Mouse (Mus musculus) ovary, adult 18-20 months (tissue): ENCODE results near the gene Dyrk3.
A peak's percentile ranks its signal among the peaks of the same experiment; 100 is the strongest.
"Not testable (repeated sequence)": the region's sequence is repeated elsewhere in the genome, so short reads cannot be mapped to it uniquely, and the experiment has no call there.

Source experiments
- DNase-seq: peaks from one replicate; pipeline ENCODE4 v3.0.0; 2022; ENCODE audit warnings: low spot score, mixed read lengths

Dyrk3 gene

GRCm38 (mm10) chr1:131155456-131155855 is 17.3 kb upstream of the Dyrk3 start:
- DNase-seq, result no peak

DNA sequence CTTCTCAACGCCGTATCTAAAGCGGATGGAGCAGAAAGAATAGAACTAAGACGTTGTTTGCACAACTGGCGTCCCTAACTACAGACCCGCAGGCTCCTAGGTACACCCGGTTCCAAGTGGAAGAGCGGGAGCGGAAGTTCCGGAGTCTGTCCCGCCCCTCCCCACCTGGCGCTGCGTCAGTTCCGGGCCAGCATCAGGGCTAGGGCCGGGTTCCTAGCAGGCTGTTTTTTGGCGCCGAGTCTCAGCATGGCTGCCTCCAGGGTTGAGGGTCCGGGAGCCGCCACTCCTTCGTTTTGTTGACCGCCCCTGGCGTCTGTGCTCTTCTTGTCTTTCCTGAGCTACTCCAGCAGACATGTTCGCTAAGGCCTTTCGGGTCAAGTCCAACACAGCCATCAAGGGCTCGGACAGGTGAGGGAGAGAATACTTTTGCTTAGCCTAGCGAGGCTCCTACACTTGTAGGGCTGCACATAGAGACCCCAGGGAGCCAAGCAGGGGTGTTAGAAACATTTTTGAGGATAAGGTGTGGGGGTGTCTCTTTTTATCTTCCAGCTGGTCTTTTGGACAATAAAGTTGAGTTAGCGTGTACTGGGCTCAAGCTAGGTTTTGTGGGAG is 15.0 kb upstream of the Dyrk3 start, which contains the start of gene Eif2d:
Eif2d (plus strand) TSS at position 164 of the 612 bp plus-strand sequence.
- peak; percentile 77 for DNase-seq

DNA sequence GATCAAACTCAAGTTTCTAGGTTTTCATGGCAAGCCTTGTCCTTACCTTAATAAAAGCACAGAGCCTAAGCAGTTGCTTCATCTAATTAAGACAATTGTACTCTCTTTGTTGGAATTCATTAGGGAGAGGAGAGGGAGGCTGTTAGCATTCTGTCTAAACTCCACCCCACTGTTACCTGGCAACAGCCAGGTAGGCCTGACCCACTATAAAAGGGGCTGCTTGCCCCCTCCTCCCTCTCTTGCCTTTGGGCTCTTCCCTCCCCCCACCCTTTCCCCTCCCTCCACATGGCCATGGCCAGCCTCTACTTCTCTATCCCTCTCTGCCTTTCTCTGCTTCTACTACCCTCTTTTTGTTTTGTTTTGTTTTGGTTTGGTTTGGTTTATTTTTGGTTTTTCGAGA is 11.4 kb upstream of the Dyrk3 start:
- DNase-seq, result no peak

DNA sequence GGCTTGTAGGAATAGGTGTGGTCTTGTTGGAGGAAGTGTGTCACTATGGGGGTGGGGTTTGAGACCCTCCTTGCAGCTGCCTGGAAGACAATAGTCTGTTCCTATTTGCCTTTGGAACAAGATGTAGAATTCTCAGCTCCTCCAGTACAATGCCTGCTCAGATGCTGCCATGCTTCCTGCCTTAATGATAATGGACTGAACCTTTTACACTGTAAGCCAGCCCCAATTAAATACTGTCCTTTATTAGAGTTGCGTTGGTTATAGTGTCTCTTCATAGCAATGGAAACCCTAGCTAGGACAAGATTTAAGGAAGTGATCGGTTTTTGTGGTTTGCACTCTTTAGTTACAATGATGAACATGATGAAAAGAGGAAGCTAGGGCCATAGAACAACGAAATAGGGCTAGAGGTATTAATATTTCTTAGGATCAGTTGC is 8.1 kb upstream of the Dyrk3 start:
- no peak for DNase-seq

- DNase-seq, result not testable (repeated sequence)
Measured at GRCm38 (mm10) chr1:131145222-131145621, 7.1 kb upstream of the Dyrk3 start.

- no peak for DNase-seq
Measured at GRCm38 (mm10) chr1:131142472-131142871, 4.3 kb upstream of the Dyrk3 start.

DNA sequence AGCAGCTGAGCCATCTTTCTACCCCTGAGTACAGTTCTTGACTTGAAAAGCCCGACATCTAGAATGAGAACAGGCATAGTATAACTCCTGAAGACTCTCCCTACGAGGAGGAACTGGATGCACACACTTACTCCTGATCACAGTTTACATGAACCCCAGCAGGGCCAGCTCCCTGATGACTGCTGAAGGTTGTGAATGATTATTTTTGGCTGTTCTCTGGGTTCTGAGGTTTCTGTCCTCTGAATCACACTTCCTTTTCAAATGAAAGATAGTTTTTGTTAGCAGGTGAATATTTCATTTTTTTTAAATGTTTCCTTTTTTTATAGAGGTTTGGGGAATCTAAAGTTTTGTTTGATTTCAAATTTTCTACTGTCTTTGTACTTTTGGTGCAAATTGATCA is 3.3 kb upstream of the Dyrk3 start:
- DNase-seq, result no peak

DNA sequence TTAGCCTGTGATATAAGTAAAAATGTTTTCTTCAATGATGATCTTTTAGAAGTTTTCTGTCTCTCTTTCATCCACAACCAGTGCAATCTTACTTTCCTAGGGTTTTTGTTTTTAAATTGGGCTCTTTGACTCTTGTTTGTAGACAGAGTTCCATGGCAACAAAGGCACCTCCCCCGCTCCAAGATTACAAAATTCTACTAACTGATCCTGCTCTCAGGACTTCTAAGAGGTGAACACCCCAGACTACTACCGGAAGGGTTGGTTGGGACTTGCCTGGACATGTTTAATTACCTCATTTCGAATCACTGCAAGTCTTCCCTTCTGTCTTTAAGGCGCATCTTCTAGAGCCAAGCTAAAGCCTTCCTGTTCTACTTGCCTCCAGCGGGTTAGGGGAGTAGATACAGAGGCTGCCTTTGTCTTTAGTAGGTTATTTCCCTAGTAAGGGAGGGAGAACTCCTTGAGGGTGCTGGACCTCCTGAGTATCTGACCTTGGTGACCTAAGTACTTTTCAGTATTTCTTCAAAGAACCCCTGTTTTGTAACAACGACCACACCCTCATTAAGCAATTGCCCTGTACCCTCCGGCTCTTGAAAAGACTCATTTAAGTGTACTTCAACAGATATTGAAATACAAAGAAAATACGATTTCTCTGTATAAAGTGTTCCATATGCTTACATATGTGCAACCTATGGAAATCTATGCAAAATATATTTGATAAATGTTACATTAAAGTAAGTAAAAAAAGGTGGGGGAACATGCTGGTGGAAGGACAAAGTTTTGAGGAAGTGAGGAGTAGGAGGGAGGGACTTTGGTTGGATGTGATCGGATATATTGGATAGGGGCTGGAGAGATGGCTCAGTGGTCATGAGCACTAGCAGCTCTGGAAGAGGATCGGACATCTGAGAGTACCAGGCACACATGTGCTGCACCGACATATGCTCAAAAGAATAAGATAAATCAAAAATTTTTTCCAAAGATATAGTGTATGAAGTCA is 1.3 kb upstream of the Dyrk3 start:
- DNase-seq, result no peak

DNA sequence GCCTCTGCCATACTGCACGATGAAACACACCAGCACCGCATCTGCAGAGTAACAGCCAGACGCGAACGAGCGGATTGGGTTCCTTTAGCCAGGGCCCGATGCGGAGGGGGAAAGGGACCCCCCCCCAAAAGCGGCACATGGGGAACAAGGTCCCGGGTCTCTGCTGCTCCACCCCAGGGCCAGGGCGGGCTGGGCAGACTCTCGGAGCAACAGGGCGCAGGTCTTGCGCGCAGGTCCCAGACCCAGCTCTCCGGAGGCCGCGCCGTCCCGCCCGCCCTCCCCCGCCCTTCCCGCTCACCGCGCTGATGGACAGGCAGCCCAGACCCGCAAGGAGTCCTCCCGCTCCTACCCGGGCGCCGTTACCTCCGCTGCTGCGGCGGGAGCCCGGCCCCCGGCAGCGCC is 422 bp downstream of the Dyrk3 start:
- DNase-seq, result no peak

DNA sequence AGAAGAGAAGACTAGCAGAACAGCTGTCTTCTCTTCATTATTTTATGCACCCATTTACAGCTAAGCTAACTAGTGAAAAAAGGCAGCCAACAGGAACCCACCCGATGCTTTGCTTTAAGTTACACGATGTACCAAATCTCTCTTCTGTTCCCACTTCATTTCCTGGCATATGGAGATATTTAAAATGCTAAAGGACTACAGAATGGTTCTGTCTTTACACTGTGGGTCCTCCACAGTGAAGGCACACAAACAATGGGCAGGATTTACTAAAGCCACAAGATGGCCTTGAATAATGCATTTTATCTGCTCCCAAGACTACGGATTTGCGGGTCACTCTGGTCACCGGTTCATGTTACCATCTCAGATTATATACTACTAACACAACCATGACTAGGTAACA is 1.0 kb downstream of the Dyrk3 start:
- no peak for DNase-seq

GRCm38 (mm10) chr1:131135960-131136629 is 2.0 kb downstream of the Dyrk3 start:
- DNase-seq, result no peak

DNA sequence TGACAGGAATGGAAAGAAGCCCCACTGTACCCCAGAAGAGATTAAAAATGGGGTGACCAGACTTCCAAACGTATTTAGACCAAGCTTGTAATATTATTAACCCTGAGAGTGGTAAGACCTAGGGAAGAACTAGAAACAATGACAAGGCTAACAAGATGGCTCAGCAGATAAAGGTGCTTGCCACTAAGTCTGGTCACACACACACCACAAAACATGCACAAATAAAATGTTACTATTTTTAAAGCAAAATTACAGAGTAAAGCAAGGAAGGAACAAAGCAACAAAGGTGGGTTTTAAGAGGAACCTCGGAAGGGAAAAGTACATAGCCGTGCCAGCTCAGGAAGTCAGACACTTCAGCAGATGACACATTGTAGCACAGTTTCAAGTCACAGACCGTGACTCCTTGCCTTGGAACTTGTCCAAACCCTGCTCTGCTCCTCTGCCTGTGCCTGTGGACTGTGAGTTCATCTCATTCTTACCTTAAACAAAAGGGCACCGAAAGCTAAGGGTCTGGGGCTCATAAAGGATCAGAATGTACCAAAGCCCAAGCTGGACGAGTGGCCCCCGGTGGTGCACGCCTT is 3.1 kb downstream of the Dyrk3 start:
- DNase-seq, result peak; percentile 24

GRCm38 (mm10) chr1:131134231-131134630 is 3.9 kb downstream of the Dyrk3 start:
- no peak for DNase-seq

DNA sequence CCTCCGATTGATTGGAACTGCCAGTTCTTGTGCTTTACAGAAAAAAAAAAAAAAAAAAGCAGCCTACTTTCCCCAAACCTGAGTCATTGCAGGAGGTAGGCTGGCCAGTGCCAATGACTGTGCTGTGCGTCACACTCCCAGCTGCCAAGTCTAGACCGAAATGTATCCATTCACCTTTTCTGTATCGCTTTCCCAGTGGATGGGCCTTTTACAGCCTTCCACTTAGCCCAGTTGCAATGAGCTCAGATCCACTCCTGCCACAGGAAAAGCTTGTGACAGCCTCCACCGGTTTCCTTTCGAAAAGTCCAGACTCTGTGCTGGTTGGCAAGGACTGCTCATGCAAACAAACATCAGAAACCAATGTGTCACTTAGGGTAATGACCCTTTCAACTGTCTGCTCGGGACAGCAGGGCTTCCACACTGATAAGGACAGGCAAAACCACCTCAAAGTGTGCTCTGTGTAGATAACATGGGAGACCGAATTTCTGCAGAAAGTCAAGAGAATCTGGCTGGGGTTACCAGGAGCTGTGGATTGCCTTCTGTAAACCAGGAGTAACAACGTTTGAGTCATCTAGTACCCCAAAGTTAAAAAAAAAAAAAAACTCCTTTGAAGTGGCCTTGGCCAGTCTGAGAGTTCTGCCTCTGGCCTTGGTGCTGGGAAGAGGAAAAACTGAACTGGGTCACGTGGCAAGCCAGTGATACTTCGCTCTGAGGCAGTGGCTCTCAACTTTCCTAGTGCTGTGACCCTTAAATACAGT is 12.0 kb downstream of the Dyrk3 start:
- peak; percentile 55 for DNase-seq

DNA sequence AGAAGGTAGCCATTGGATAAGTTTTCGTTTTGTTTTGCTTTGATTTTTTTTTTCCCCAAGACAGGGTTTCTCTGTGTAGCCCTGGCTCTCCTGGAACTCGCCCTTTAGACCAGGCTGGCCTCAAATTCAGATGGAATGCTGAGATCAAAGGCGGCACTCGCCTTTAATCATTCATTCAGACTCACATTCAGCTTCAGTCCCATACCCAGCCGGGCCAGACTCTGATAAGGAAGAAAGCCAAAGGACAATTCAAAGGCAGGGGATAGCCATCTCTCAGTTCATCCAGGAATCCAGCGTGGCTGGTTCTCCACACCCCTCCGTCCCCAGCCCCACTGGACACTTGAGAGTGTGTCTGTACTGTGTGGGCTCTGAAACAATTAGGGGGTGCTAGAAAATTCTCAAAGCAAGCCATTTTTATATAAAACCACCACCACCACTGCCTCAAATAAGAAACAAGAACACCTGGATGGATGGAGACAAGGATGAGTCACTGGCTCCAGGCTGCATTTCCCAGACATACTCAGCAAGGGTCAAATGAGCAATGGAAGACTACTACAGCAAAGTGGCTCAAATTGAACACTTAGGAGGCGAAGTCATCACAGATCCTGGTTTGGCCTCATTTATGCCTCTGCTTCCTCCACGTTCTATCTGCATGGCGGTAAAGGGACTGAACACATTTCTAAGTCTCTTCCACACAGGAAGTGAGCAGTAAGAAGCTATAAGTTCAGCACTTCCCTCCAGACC is 14.4 kb downstream of the Dyrk3 start:
- DNase-seq, result no peak

GRCm38 (mm10) chr1:131121987-131122386 is 16.2 kb downstream of the Dyrk3 start:
- no peak for DNase-seq

- DNase-seq, result no peak
Measured at GRCm38 (mm10) chr1:131119026-131119425, 19.1 kb downstream of the Dyrk3 start.

DNA sequence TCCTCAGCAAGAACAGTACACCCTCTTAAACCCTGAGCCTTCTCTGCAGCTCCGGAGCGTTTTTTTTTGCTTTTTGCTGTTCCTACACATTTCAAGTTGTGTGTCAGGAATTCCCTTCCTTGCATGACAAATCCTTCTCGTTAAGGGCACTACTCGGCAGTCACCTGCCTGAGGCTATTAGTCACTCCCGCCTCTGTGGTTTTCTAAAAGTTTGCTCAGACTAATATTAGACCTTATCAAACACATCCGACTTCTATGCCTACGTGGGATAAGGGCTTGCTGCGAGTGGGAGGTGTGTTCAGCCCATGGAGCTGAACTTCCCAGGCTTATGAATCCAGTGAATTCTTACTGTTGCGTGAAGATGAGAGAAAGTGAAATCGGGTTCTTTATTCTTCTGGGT is 19.6 kb downstream of the Dyrk3 start:
- no peak for DNase-seq

DNA sequence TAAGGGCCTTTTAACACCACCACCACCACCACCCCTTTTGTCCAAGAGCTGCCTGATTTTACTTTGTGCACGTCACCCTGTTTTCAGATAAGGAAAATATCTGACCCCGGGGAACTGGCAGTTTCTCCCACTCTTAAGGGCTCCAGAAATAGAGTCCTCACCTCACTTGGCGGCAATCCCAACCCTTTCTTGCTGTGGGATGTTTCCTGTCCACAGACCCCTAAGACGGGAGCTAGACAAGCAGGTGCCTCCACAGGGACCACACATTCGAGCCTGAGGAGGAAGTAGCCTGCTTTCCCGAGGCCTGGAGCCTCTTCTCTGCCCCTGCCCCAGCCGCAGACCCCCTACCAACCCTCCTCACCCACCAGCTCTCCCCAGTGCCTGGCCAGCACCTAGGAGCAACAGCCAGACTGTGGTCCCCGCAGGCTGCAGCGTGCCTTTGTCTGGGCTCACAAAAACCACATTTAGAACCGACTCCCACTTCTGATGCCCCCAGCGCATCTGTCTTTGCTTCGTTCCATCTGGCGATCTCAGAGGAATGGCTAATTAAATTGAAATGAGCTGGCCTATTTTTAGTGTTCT is 21.6 kb downstream of the Dyrk3 start:
- DNase-seq, result no peak

DNA sequence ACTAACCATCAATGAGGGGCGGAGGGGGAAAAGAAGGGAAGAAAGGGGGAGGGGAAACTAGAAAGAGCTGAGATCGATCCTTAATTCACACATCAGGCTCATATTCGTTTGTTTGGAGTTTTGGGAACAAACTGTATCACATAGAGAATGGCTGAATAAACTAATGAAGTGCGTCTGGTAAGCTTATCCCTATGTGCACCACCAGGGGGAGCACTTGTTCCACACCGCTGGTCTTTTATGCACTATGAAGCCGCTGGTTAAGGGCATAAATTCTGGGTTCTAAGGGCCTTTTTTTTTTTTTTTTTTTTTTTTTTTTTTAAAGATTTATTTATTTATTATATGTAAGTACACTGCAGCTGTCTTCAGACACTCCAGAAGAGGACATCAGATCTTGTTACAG is 22.2 kb downstream of the Dyrk3 start:
- DNase-seq, result no peak
